ENCODE assay signal across 20 mouse cellular contexts in the genomic region with DNA sequence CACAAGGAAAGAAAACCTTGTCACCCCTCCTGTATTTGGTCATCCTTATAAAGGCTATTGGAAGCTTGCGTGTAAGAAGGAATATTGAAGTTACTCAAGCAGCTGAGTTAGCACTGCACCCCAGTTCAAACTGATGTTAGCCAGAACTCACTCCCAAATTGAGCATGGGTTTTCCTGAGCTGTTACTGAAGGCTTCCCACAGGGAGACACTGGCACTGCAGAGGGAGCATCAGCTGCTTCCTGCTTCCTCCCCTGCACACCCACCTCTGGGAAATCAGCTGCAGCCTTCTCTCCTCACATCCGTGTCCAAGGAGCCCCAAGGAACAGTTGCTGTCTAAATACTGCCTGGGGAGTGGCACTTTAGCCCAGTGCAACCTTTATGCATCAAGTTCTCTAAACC.
DNase-seq lines count a peak whose midpoint lies in the region; ATAC-seq and TF ChIP-seq lines count a peak whose summit lies in the region.
"Had no signal": no experiment of that assay in that cellular context is flagged by ENCODE, and none has a peak within 500 bp of the region (broad histone marks: within the 10 kb centered on the region; RNA-seq: fewer than 3 reads in every experiment).

No protein-coding gene starts in this region.

- WGBS in embryonic facial prominence, embryonic 13.5 days: 40% methylated on average over 2 of the region's 2 CpGs

- no peaks in the 10 kb centered on the region for H3K36me3 ChIP-seq in embryonic facial prominence, embryonic 13.5 days
- H3K36me3 ChIP-seq: kidney, embryonic 15.5 days; limb, embryonic 13.5 days; liver, embryonic 13.5 days had no signal

- ATAC-seq in embryonic facial prominence, embryonic 13.5 days (ENCODE audit: insufficient number of reproducible peaks, insufficient read depth, low FRiP score, low TSS enrichment, low read depth): no peak
- ATAC-seq: intestine, postnatal 0 days had no signal

- TF ChIP-seq CTCF in left cerebral cortex, adult 2 months (IDR thresholded peaks at IDR 0.05): peak; percentile 2; the same call in 1 of the 2 replicates

- intact Hi-C loops in left cerebral cortex, adult 2 months (cut with DNase I): loop anchor here (2.0 kb wide), 1 partner anchor 49 kb away; no protein-coding TSS in a partner anchor
- intact Hi-C loops in left cerebral cortex, postnatal 36 days (cut with DNase I): no loop called here

- no peaks in the 10 kb centered on the region for H3K9me3 ChIP-seq in embryonic facial prominence, embryonic 13.5 days
- H3K9me3 ChIP-seq: kidney, embryonic 15.5 days; limb, embryonic 13.5 days; liver, embryonic 13.5 days had no signal

- peak; percentile 33 to 45 for DNase-seq in frontal cortex, postnatal 36 days (ENCODE audit: low spot score in 2 of 2)
- DNase-seq in frontal cortex, postnatal 10 days (ENCODE audit: low spot score in 2 of 2): no peak
- peak in 1 of 2 experiments; percentile 39 for DNase-seq in left cerebral cortex, adult 2 months (ENCODE audit: extremely low spot score in 1 of 2, low spot score in 2 of 2)
- no peak for DNase-seq in left cerebral cortex, adult 11 months (ENCODE audit: low spot score)
- peak; percentile 26 to 52 for DNase-seq in left cerebral cortex, postnatal 36 days (ENCODE audit: low spot score in 2 of 2)
- DNase-seq in kidney, postnatal 14 days: no peak
- DNase-seq: adrenal gland, adult 8-10 months; gastrocnemius, postnatal 25 days; layer of hippocampus, postnatal 36 days; liver, embryonic 13.5 days; lung, embryonic 14.5 days; lung, postnatal 4 days; thymus, adult 18-20 months; thymus, postnatal 4 days had no signal

- H3K9ac ChIP-seq in embryonic facial prominence, embryonic 13.5 days: no peak overlapping the region
- H3K9ac ChIP-seq: kidney, embryonic 15.5 days; limb, embryonic 13.5 days; liver, embryonic 13.5 days; lung, embryonic 14.5 days had no signal

- no peak overlapping the region for H3K4me3 ChIP-seq in left cerebral cortex, adult 2 months
- H3K4me3 ChIP-seq in embryonic facial prominence, embryonic 13.5 days: no peak overlapping the region
- H3K4me3 ChIP-seq: erythroblast, embryonic 14.5 days; kidney, embryonic 15.5 days; limb, embryonic 13.5 days; liver, embryonic 13.5 days had no signal

- no peak overlapping the region for H3K27ac ChIP-seq in left cerebral cortex, adult 2 months
- H3K27ac ChIP-seq in embryonic facial prominence, embryonic 13.5 days: 0 out of 2 replicates have a peak overlapping the region, but pooled peaks have one; percentile 22
- H3K27ac ChIP-seq: hindbrain, postnatal 0 days; kidney, embryonic 15.5 days; limb, embryonic 13.5 days; liver, embryonic 13.5 days had no signal

- no peaks in the 10 kb centered on the region; the same call in 1 of the 2 replicates for H3K27me3 ChIP-seq in embryonic facial prominence, embryonic 13.5 days
- H3K27me3 ChIP-seq: liver, embryonic 13.5 days had no signal

- no peak overlapping the region for H3K4me2 ChIP-seq in embryonic facial prominence, embryonic 13.5 days
- H3K4me2 ChIP-seq: liver, embryonic 13.5 days had no signal

- peaks cover 30% of the 10 kb centered on the region for H3K4me1 ChIP-seq in embryonic facial prominence, embryonic 13.5 days
- H3K4me1 ChIP-seq: kidney, embryonic 15.5 days; liver, embryonic 13.5 days had no signal

Comparison
In these comparisons a context has a peak if more than half of its experiments do, and no peak if none do; other contexts are left out.
1. DNase-seq: peak in frontal cortex, postnatal 36 days (2 of 2) and left cerebral cortex, postnatal 36 days (2 of 2); none in frontal cortex, postnatal 10 days (0 of 2), left cerebral cortex, adult 11 months (single experiment) and kidney, postnatal 14 days (single experiment).